Comparison of ENCODE assay signal across 12 mouse cellular contexts in the genomic region with DNA sequence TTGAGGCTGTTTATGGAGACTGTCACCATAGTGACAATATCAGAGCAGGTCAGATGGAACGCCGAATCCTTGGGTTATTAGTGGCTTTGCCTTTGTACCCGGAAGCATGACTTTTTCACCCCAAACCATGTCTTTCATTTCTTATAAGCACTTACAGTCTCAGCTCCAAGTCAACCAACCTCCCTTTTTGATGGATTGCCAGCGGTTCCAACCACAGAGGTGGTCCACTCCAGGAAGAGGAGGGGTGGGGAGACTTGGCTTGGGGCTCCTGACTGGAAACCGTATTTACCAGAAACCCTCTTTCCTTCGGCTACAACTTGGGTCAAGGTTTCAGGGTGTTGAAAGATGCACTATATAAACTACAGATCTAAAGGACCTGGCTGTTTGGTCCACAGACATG. TPM values are rescaled to one million over a fixed set of nuclear protein-coding genes. Genes with fewer than 3 reads are reported as not detected.
DNase-seq lines count a peak whose midpoint lies in the region; ATAC-seq and TF ChIP-seq lines count a peak whose summit lies in the region.
"Had no signal": no experiment of that assay in that cellular context is flagged by ENCODE, and none has a peak within 500 bp of the region (broad histone marks: within the 10 kb centered on the region; RNA-seq: fewer than 3 reads in every experiment).

No protein-coding gene starts in this region.

- H3K4me3 ChIP-seq in limb, embryonic 14.5 days (replicated peaks; ENCODE audit: low read length): no peak overlapping the region
- H3K4me3 ChIP-seq in limb, embryonic 10.5 days: no peak overlapping the region
- no peak overlapping the region for H3K4me3 ChIP-seq in heart, embryonic 15.5 days
- no peak overlapping the region for H3K4me3 ChIP-seq in kidney, embryonic 15.5 days (replicated peaks)
- H3K4me3 ChIP-seq: hindbrain, embryonic 12.5 days; limb, embryonic 13.5 days had no signal

- no peak overlapping the region for H3K27ac ChIP-seq in limb, embryonic 14.5 days (replicated peaks; ENCODE audit: low read depth, low read length)
- no peak overlapping the region for H3K27ac ChIP-seq in limb, embryonic 10.5 days
- 0 out of 2 replicates have a peak overlapping the region, but pooled peaks have one; percentile 2 for H3K27ac ChIP-seq in heart, embryonic 15.5 days
- peak overlapping the region; percentile 58 for H3K27ac ChIP-seq in kidney, embryonic 15.5 days
- H3K27ac ChIP-seq: hindbrain, embryonic 12.5 days; limb, embryonic 13.5 days had no signal

- no peak for TF ChIP-seq POLR2A in limb, embryonic 14.5 days (IDR thresholded peaks at IDR 0.05; ENCODE audit: borderline replicate concordance, extremely low read depth, insufficient read depth, insufficient read length)

- 0 out of 2 replicates have a peak, but pooled peaks have one; percentile 9 for ATAC-seq in limb, embryonic 14.5 days (ENCODE audit: low FRiP score, low read depth)
- no peak for ATAC-seq in heart, embryonic 15.5 days (replicated peaks; ENCODE audit: insufficient number of reproducible peaks, insufficient read depth, low FRiP score, low read depth)
- ATAC-seq in kidney, embryonic 15.5 days (replicated peaks; ENCODE audit: low FRiP score): no peak
- 0 out of 2 replicates have a peak, but pooled peaks have one; percentile 23 for ATAC-seq in monocyte, adult 5-6 weeks (replicated peaks; ENCODE audit: insufficient number of reproducible peaks, low FRiP score, low TSS enrichment, poor library complexity, severe bottlenecking)
- no peak for ATAC-seq in erythroblast, adult 5-6 weeks (replicated peaks; ENCODE audit: low FRiP score, poor library complexity, severe bottlenecking)

- no peaks in the 10 kb centered on the region for H3K36me3 ChIP-seq in limb, embryonic 14.5 days (ENCODE audit: control insufficient read depth, insufficient read depth, low read length)
- no peaks in the 10 kb centered on the region for H3K36me3 ChIP-seq in limb, embryonic 10.5 days
- no peaks in the 10 kb centered on the region for H3K36me3 ChIP-seq in heart, embryonic 15.5 days
- H3K36me3 ChIP-seq in kidney, embryonic 15.5 days: no peaks in the 10 kb centered on the region
- H3K36me3 ChIP-seq: G1E; hindbrain, embryonic 12.5 days; limb, embryonic 13.5 days had no signal

- H3K27me3 ChIP-seq in limb, embryonic 14.5 days (ENCODE audit: control insufficient read depth, insufficient read depth, low read length): no peaks in the 10 kb centered on the region
- no peaks in the 10 kb centered on the region for H3K27me3 ChIP-seq in limb, embryonic 10.5 days (ENCODE audit: low read depth, poor library complexity, severe bottlenecking)
- no peaks in the 10 kb centered on the region for H3K27me3 ChIP-seq in heart, embryonic 15.5 days
- no peaks in the 10 kb centered on the region for H3K27me3 ChIP-seq in kidney, embryonic 15.5 days
- H3K27me3 ChIP-seq: hindbrain, embryonic 12.5 days; limb, embryonic 13.5 days had no signal

- no peak overlapping the region for H3K9ac ChIP-seq in limb, embryonic 14.5 days (ENCODE audit: low read depth, low read length, severe bottlenecking)
- H3K9ac ChIP-seq in heart, embryonic 15.5 days: no peak overlapping the region
- H3K9ac ChIP-seq in kidney, embryonic 15.5 days: no peak overlapping the region
- H3K9ac ChIP-seq: hindbrain, embryonic 12.5 days; limb, embryonic 13.5 days had no signal

- peak; percentile 61 for DNase-seq in limb, embryonic 14.5 days (ENCODE audit: low spot score)
- no peak for DNase-seq in limb, embryonic 10.5 days (ENCODE audit: low spot score)
- DNase-seq in right cerebral cortex, adult 2 months (ENCODE audit: low spot score in 2 of 2): no peak
- no peak for DNase-seq in left cerebral cortex, postnatal 36 days (ENCODE audit: low spot score in 2 of 2)
- DNase-seq: right cerebral cortex, postnatal 25 days had no signal

- peaks cover 15% of the 10 kb centered on the region for H3K4me1 ChIP-seq in limb, embryonic 14.5 days (ENCODE audit: control insufficient read depth, insufficient read depth, low read length)
- H3K4me1 ChIP-seq in limb, embryonic 10.5 days: peaks cover 6% of the 10 kb centered on the region; the same call in 1 of the 2 replicates
- peaks cover 5% of the 10 kb centered on the region; the same call in 1 of the 2 replicates for H3K4me1 ChIP-seq in heart, embryonic 15.5 days (replicated peaks)
- H3K4me1 ChIP-seq in kidney, embryonic 15.5 days: peaks cover 21% of the 10 kb centered on the region

- H3K9me3 ChIP-seq in limb, embryonic 14.5 days (ENCODE audit: control insufficient read depth, low read length): no peaks in the 10 kb centered on the region
- H3K9me3 ChIP-seq in limb, embryonic 10.5 days (replicated peaks): peaks cover 2% of the 10 kb centered on the region; the same call in 1 of the 2 replicates
- H3K9me3 ChIP-seq in heart, embryonic 15.5 days (replicated peaks): no peaks in the 10 kb centered on the region
- H3K9me3 ChIP-seq in kidney, embryonic 15.5 days (replicated peaks): no peaks in the 10 kb centered on the region

- intact Hi-C loops in left cerebral cortex, postnatal 36 days (cut with DNase I): no loop called here

- no peak overlapping the region for H3K4me2 ChIP-seq in limb, embryonic 14.5 days (replicated peaks; ENCODE audit: low read depth, low read length, severe bottlenecking)
- H3K4me2 ChIP-seq in heart, embryonic 15.5 days: peak overlapping the region; percentile 20; the same call in 1 of the 2 replicates
- peak overlapping the region; percentile 27 for H3K4me2 ChIP-seq in kidney, embryonic 15.5 days
- H3K4me2 ChIP-seq: hindbrain, embryonic 12.5 days; limb, embryonic 13.5 days had no signal

- WGBS in limb, embryonic 14.5 days: 57% methylated on average over 6 of the region's 6 CpGs
- 87% methylated on average over 6 of the region's 6 CpGs for WGBS in limb, embryonic 10.5 days
- 55% methylated on average over 6 of the region's 6 CpGs for WGBS in heart, embryonic 15.5 days
- 46% methylated on average over 6 of the region's 6 CpGs for WGBS in kidney, embryonic 15.5 days

RNA-seq across cellular contexts. Expression of a gene that starts 16.7 kb away (rescaled TPM):
- 177 and 198 TPM in 2 replicates for polyA plus RNA-seq in limb, embryonic 14.5 days (2012; rRNA removed)
- polyA plus RNA-seq in limb, embryonic 14.5 days (2014; fragmentation: Nextera tagmentation; extraction: Ambion mirVana): 284 TPM in 2 replicates
- polyA plus RNA-seq in limb, embryonic 10.5 days (2016; fragmentation: Nextera tagmentation; extraction: Ambion mirVana): 385 and 390 TPM in 2 replicates
- polyA plus RNA-seq in heart, embryonic 15.5 days (2015; fragmentation: Nextera tagmentation; extraction: Ambion mirVana): 363 and 375 TPM in 2 replicates
- 392 and 395 TPM in 2 replicates for polyA plus RNA-seq in kidney, embryonic 15.5 days (2015; fragmentation: Nextera tagmentation; extraction: Ambion mirVana)
- 302 to 348 TPM (median 323 TPM) in 3 replicates for total RNA-seq in monocyte, adult 5-6 weeks (2017)
- total RNA-seq in erythroblast, adult 5-6 weeks (2015; ENCODE audit: low replicate concordance): 128 and 139 TPM in 2 replicates
- total RNA-seq in erythroblast, adult 5-6 weeks (2017; ENCODE audit: low replicate concordance): 29.7 and 37.6 TPM in 2 replicates
- 100 to 1,000 TPM; 343 to 354 TPM for total RNA-seq in left cerebral cortex, postnatal 36 days (2021)

RNA-seq across cellular contexts. Expression of a gene that starts 45.1 kb away (rescaled TPM):
- 122 and 178 TPM in 2 replicates for polyA plus RNA-seq in limb, embryonic 14.5 days (2012; rRNA removed)
- polyA plus RNA-seq in limb, embryonic 14.5 days (2014; fragmentation: Nextera tagmentation; extraction: Ambion mirVana): 460 and 510 TPM in 2 replicates
- 393 and 402 TPM in 2 replicates for polyA plus RNA-seq in limb, embryonic 10.5 days (2016; fragmentation: Nextera tagmentation; extraction: Ambion mirVana)
- polyA plus RNA-seq in heart, embryonic 15.5 days (2015; fragmentation: Nextera tagmentation; extraction: Ambion mirVana): 589 and 818 TPM in 2 replicates
- 522 and 595 TPM in 2 replicates for polyA plus RNA-seq in kidney, embryonic 15.5 days (2015; fragmentation: Nextera tagmentation; extraction: Ambion mirVana)
- total RNA-seq in monocyte, adult 5-6 weeks (2017): 102 to 135 TPM (median 117 TPM) in 3 replicates
- total RNA-seq in erythroblast, adult 5-6 weeks (2015; ENCODE audit: low replicate concordance): 103 and 127 TPM in 2 replicates
- total RNA-seq in erythroblast, adult 5-6 weeks (2017; ENCODE audit: low replicate concordance): 36.6 and 91.7 TPM in 2 replicates
- 100 to 1,000 TPM; 196 to 197 TPM for total RNA-seq in left cerebral cortex, postnatal 36 days (2021)

Comparison
In these comparisons a context has a peak if more than half of its experiments do, and no peak if none do; other contexts are left out.
1. ATAC-seq: peak in limb, embryonic 14.5 days (single experiment) and monocyte, adult 5-6 weeks (single experiment); none in heart, embryonic 15.5 days (single experiment), kidney, embryonic 15.5 days (single experiment) and erythroblast, adult 5-6 weeks (single experiment).
2. H3K27ac ChIP-seq: peak in heart, embryonic 15.5 days (single experiment) and kidney, embryonic 15.5 days (single experiment); none in limb, embryonic 14.5 days (single experiment) and limb, embryonic 10.5 days (single experiment).